Comparison of ENCODE assay signal across 8 mouse cellular contexts in the genomic region with DNA sequence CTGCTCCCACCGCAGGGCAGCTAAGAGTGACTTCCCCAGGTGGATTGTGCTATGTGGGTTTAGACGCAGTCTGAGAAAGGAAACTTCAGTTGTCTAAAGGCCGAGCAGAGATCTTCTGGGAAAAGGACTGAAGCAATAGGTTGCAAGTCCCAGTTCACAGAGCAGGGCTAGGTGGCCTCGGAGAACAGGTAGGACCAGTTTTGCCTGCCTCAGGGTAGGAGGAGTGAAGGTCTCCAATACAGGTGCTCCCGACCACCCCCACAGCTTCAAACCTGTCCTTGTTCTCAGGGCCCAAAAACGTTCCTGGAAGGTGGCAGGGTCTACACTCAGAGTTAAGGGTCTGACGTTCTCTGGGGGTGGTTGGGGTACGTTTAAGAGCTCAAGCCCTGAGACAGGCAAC. TPM values are rescaled to one million over a fixed set of nuclear protein-coding genes. Genes with fewer than 3 reads are reported as not detected.
A peak's percentile ranks its signal among the peaks of the same experiment; 100 is the strongest.
DNase-seq lines count a peak whose midpoint lies in the region; ATAC-seq lines count a peak whose summit lies in the region.
"Had no signal": no experiment of that assay in that cellular context is flagged by ENCODE, and none has a peak within 500 bp of the region (broad histone marks: within the 10 kb centered on the region; RNA-seq: fewer than 3 reads in every experiment).

A gene (plus strand): TSS at position 343 of the 400 bp plus-strand sequence.

- H3K9me3 ChIP-seq in liver, embryonic 15.5 days (replicated peaks), result no peaks in the 10 kb centered on the region; the same call in 1 of the 2 replicates
- H3K9me3 ChIP-seq in neural tube, embryonic 15.5 days (replicated peaks), result no peaks in the 10 kb centered on the region

- H3K36me3 ChIP-seq in liver, embryonic 15.5 days (replicated peaks), result no peaks in the 10 kb centered on the region; the same call in 1 of the 2 replicates
- no peaks in the 10 kb centered on the region for H3K36me3 ChIP-seq in neural tube, embryonic 15.5 days

- no peaks in the 10 kb centered on the region for H3K27me3 ChIP-seq in liver, embryonic 15.5 days
- no peaks in the 10 kb centered on the region for H3K27me3 ChIP-seq in neural tube, embryonic 15.5 days (replicated peaks)

- no peak within 1 kb of the TSS for H3K9ac ChIP-seq in liver, embryonic 15.5 days
- H3K9ac ChIP-seq in neural tube, embryonic 15.5 days (replicated peaks), result no peak within 1 kb of the TSS
- H3K9ac ChIP-seq: liver, embryonic 14.5 days had no signal

- no peak within 1 kb of the TSS for H3K27ac ChIP-seq in liver, embryonic 15.5 days (replicated peaks)
- no peak within 1 kb of the TSS for H3K27ac ChIP-seq in neural tube, embryonic 15.5 days (replicated peaks)
- H3K27ac ChIP-seq: liver, embryonic 14.5 days had no signal

- no peak for ATAC-seq in granulocyte monocyte progenitor cell, adult 5-6 weeks (replicated peaks; ENCODE audit: poor library complexity, severe bottlenecking)
- no peak for ATAC-seq in liver, embryonic 15.5 days (ENCODE audit: insufficient read depth)
- ATAC-seq in neural tube, embryonic 15.5 days (ENCODE audit: low FRiP score), result no peak

- peaks cover 11% of the 10 kb centered on the region for H3K4me1 ChIP-seq in liver, embryonic 15.5 days (replicated peaks)
- peaks cover 3% of the 10 kb centered on the region; the same call in 1 of the 2 replicates for H3K4me1 ChIP-seq in neural tube, embryonic 15.5 days

- DNase-seq in adrenal gland, postnatal 10 days, result no peak
- DNase-seq in embryo, embryonic 11 days, result peak; percentile 22
- DNase-seq in kidney, adult 8-10 months, result peak; percentile 62 to 80
- DNase-seq in cerebellum, adult 9-10 months, result no peak

- no peak within 1 kb of the TSS for H3K4me2 ChIP-seq in liver, embryonic 15.5 days
- H3K4me2 ChIP-seq in neural tube, embryonic 15.5 days, result no peak within 1 kb of the TSS

- H3K4me3 ChIP-seq in liver, embryonic 15.5 days (replicated peaks), result no peak within 1 kb of the TSS
- no peak within 1 kb of the TSS for H3K4me3 ChIP-seq in neural tube, embryonic 15.5 days (replicated peaks)

- 48% methylated on average over 8 of the region's 8 CpGs for WGBS in liver, embryonic 15.5 days (ENCODE audit: insufficient replicate concordance)
- WGBS in neural tube, embryonic 15.5 days, result 58% methylated on average over 8 of the region's 8 CpGs

RNA-seq across cellular contexts. Expression of the gene that starts here (rescaled TPM):
- 100 to 1,000 TPM; 174 to 180 TPM for total RNA-seq in adrenal gland, postnatal 10 days (2021)
- total RNA-seq in granulocyte monocyte progenitor cell, adult 5-6 weeks (2014; fragmentation: Nextera tagmentation), result 108 and 120 TPM in 2 replicates
- 125 and 129 TPM in 2 replicates for total RNA-seq in granulocyte monocyte progenitor cell, adult 5-6 weeks (2017)
- 11.7 and 13.9 TPM in 2 replicates for polyA plus RNA-seq in liver, embryonic 15.5 days (2015; fragmentation: Nextera tagmentation; extraction: Ambion mirVana)
- 29.6 and 31.5 TPM in 2 replicates for polyA plus RNA-seq in neural tube, embryonic 15.5 days (2015; fragmentation: Nextera tagmentation; extraction: Ambion mirVana)

Comparison
In these comparisons a context has a peak if more than half of its experiments do, and no peak if none do; other contexts are left out.
1. DNase-seq: peak in embryo, embryonic 11 days (single experiment) and kidney, adult 8-10 months (2 of 2); none in adrenal gland, postnatal 10 days (single experiment) and cerebellum, adult 9-10 months (single experiment).